Mouse (Mus musculus) thymus, postnatal 0 days (tissue): ENCODE results near the gene Fxn. TPM values are rescaled to one million over a fixed set of nuclear protein-coding genes. Genes with fewer than 3 reads are reported as not detected.

Experiments
- polyA plus RNA-seq: library from polyadenylated mRNA; unstranded; fragments of >200 nt; fragmentation: Nextera tagmentation; extraction: Ambion mirVana; gene quantifications from 2 replicates; pipeline ENCODE4 v1.2.1, GENCODE M21; 2015

Fxn gene
- polyA plus RNA-seq, 1 experiment from 2014 or later: 72.7 TPM

Other genes with a start within 250 kb of the Fxn start
- 0.35 and 0.44 TPM in 2 replicates for gene Fam189a2, start 249.6 kb downstream of the Fxn start, polyA plus RNA-seq
- 9.4 and 9.5 TPM in 2 replicates for gene Tjp2, start 55.6 kb downstream of the Fxn start, polyA plus RNA-seq
- gene Fam122a, start 196.8 kb upstream of the Fxn start, polyA plus RNA-seq: 56.2 and 63.9 TPM in 2 replicates